Mouse (Mus musculus): ENCODE results near the gene Gpr137.
A peak's percentile ranks its signal among the peaks of the same experiment; 100 is the strongest.

The Gpr137 gene

DNA sequence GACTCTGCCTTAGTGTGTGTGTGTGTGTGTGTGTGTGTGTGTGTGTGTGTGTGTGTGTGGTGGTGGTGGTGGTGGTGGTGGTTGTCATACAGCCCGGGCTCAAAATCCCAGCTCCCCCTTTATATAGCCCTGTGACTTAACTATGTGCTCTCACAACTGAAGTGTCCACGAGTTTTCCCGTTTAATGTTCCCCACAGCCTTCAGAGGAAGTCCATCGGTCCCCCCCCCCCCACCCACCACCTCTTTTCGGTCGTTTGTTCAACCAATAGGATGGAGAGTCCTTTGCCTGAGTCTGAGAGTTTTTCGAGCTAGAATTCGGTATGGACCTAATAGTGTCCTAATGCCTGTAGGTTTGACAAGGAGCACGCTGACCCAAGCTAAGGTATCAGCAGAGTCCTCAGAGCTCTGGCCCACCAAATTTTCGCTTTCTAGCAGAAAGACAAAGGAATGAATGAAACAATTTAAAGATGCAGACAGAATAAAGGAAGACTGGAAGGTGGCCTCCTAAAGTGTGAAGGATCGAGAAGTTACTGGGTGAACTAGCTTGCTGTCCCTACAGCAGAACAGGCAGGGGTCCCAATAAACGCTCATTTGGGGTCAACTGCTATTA, 31.4 kb upstream of the Gpr137 start:
- DNase-seq (ENCODE audit: low read depth, low spot score): no peak

DNA sequence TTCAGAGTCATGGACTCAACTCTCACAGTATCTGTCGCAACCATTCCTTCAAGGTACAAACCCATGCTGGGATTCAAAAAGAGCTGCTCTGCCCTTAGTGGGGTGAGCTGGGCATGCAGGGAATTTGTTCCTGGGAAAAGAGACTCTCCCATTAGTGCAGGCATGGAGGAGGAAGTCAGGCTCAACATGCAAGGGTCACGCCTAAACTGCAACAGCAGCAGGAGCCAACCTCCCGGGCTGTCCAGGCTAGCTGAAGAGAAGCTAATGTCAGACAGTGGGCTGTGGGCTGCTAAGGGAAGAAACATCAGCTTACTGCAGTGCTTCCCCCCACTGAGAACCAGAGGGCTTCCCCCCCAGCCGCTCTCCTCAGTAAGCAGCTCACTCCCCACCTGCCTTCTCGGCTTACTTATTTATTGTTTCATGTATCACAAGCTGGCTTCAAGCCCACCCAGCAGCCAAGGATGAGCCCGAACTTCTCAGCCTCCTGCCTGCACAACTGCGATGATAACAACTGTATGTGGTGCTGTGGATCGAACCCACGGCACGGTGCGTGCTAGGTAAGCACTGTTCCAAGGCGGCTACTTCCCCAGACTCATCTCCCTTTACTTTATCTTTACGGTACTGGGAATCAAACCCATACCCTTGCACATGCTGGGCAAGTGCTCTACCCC, 30.1 kb upstream of the Gpr137 start:
- DNase-seq (ENCODE audit: low read depth, low spot score): no peak

DNA sequence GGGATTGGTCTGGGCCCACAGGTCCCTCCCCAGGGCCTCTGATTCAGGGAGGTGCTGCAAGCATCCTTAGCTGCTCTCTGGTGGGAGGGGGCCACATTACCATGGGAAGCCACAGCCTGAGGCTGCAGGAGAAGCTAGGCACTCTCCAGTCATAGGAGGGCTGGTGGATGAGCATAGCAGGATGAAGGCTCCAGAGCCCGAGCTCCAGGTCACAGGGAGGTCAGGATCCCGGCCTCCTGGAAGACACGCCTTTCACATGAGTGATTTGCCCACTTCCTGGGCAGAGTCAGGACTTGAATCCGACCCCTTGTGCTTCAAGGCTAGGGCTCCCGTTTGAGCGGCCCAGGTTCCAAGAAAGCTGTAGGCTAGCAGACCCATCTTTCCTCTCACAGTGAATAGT, 29.4 kb upstream of the Gpr137 start:
- DNase-seq (ENCODE audit: low read depth, low spot score): no peak

DNA sequence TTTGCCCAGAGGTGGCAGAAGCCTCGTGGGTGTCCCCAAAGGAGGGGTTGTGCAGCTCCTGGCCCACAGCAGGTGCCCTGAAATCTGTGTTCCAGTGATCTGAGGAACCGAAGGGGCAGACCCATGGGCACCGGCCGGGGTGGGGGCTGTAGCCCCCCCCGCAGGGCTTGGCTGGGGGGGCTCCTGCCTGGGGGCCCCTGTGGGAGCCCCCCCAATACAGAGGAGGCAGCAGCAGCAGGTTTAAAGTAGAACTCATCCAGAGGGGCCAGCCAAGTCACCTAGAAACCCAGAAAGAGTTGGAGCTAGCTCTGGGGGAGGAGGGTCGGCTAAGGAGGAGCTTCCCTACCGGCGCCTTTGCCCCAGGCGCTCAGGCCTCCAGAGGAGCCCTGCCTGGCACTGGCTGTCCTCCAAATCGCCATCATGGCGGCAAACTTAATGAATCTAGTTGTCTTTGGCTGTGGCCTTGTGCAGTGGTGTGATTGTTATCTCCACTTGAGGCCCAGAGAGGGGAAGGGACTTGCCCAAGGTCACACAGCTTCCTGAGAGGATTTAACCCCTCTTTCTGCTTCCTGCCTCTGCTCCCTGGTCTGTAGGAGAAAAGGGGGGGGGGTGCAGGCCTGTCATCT, 28.3 kb upstream of the Gpr137 start:
- no peak for DNase-seq (ENCODE audit: low read depth, low spot score)

DNA sequence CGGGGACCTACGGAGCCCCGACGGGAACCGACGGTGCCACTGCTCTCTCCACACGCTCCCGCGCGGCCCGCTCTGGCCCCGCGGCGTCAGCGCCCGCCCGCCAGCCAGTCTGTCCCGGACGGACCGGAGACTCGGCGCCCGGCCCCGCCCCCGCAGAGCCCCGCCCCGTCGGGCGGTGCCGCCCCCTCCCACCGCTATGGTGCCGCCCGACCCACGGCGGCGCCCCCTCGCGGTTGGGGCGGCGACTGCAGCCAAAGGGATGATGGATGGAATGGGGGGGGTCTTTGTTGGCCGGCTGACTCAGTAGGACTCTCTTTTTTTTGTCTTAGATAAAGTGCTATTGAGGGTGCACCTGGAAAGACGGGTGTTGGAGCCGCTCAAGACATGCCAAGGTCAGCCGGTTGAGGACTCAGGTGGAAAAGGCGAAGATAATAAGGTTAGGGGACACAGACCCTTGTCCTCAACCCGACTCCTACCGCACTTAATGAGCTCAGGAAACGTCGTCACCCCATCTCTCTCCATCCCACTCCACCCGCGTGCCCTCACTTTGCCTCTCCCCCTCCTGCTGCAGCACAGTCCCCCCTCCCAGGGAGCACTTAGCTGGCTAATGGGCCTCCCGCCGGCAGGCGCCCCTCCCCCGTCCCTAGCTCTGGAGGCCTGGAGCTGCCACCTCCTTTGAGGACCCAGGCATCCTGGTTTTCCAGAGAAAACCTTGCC, 27.5 kb upstream of the Gpr137 start:
- DNase-seq (ENCODE audit: low read depth, low spot score): peak; percentile 48

DNA sequence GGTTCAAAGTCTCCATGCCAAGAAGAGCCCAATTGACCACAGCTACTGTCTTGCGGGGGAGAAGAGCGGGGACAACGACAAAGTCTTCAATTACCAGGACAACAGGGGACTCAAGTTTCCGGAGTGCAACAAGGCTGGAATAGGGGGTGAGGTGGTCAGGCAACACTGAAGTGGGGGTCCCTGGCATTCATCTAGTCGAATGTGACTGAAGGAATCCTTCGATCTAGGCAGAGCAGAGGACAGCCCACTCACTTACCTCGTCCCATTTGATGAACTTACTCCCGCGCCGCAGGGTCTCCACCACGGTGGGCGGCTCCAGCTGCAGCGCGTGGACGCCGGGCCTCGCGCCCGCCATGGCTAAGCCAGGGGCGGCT, 27.0 kb upstream of the Gpr137 start:
- no peak for DNase-seq (ENCODE audit: low read depth, low spot score)

DNA sequence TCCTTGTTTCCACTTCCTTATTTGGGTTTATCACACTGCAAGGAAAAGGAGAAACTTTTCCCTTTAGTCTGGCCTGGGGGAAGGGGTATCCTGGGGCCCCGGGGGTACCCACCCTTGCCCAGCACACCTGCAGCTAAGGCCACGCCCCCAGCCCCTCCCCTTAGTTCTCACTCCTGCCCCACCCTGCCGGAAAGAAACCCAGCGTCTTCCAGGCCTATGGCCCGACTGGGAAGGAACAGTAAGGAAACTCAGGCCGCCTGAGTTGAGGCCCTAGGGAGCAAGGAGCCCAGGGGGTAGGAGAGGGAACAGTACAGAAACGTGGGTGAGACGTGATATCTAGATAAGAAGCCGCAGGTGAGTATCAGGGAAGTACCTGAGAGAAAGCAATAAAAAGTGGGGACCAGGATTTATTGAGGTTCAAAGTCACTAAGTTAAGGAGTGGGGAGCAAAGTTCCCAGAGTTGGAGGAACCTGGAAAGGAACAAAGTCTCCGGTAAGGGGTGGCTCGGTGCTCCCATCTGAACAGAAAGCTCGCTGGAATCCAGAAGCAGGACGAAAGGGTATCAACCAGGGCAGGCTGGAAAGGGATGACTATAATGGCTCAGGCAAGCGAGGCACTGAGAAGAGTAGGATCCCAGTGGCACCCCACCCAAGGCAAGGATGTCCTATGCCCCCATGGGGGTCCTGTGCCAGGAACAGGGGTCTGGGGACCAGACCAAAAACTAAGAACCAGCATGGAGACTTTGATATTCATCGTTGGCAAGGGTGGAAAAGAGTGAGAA, 26.4 kb upstream of the Gpr137 start:
- DNase-seq (ENCODE audit: low read depth, low spot score): no peak

DNA sequence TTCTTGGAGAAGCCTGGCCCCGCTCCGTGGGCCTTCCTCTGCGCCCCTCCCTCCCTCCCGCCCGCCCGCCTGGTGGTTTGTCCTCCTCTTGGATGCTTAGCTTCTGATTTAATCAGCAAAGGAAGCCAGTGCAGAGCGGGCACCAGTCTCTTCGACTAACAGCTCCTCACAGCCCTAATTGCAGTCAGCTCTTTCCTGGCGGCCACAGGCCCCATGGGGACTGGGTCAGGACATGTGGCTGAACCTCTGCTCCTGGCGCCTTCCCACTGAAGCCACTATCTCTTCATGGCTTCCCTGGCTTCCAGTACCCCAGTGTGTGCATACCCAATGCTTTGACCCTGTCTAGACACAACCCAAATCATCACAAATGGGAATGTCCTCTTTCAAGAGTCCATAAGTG, 14.2 kb upstream of the Gpr137 start:
- DNase-seq (ENCODE audit: low read depth, low spot score): no peak

DNA sequence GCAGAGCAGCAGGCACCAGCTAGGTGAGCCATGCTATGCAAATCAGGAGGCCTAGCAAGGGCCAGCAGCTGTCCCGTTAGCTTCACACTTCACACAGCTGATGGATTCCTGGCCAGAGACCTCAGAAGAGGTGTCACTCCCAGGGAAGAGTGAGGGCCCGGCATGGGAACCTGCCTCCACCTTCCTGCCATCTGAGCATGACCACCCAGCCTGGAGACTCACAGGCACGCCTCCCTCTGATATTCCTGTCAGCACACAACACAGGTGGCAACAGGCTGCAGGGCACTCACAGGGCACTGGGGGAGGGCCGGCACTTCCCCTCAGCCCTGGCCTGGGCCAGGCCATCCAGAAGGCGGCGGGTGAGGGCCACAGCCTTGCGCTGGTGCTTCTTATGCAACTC, 13.1 kb upstream of the Gpr137 start:
- DNase-seq (ENCODE audit: low read depth, low spot score): no peak

DNA sequence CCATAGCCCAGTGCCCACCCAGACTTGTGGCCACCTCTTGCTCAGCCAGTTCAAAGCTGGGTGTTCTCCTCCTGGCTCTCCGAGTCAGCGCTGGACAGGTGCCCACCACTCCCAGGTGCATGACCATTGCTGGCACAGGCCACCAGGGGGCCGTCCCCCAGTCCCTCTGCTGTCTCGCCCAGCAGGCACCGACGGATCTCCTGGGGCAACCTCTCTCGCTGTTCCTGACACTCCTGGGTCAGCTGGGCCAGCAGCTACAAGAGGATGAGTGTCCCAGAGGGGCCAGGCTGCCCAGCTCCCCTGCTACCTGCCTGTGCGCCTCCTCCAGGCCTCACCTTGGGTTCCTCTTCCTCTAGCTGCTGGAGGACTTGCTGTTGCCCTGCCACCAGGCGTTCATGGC, 11.8 kb upstream of the Gpr137 start:
- no peak for DNase-seq (ENCODE audit: low read depth, low spot score)

DNA sequence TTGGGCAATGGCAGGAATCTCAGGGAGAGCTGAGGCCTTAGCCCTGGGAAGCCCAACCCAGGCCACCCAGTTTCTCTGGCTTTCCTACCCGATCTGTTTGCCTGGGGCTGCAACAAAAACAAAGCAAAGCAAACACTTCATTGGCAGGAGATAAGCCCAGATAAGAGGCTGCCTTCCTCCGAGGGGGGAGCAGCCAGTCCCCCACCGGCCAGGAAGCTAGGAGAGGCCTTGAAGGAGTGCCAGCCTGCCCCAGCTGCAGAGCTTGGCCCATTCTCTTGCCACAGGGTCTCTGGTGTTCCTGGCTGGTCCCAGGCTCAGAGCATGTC, 10.4 kb upstream of the Gpr137 start:
- DNase-seq (ENCODE audit: low read depth, low spot score): no peak

DNA sequence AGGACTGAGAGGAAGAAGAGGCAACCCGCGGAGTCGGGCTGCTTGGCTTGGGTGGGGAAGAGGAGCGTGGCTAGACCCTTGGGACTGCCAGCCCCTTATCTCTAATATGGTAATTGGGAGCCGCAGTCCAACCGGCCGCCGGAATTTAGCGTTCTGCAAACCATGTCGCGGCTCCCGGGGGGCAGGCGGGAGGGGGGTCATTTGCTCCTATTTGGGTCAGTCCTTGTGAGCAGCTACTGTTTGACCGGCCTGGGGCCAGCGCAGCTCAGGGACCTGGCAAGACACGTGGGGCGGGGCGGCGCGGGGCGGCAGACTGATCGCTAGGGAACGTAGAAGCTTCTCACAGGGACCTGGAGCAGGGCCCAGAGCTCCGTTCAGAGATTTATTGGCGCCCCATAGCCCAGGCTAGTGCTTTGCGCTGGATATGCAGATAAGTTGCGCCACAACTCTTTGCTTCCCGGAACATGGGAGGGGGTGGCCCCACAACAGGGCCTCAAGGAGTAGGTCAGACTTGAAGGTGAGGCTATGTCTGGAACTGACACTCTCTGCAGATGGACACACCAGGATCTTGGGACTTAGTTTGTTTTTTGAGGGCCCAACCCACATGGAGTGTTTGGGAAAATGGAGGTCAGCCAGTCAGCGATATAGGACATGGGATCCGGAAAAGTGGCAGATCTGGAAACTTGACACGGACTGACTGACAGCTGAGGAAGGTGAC, 9.9 kb upstream of the Gpr137 start:
- no peak for DNase-seq (ENCODE audit: low read depth, low spot score)

DNA sequence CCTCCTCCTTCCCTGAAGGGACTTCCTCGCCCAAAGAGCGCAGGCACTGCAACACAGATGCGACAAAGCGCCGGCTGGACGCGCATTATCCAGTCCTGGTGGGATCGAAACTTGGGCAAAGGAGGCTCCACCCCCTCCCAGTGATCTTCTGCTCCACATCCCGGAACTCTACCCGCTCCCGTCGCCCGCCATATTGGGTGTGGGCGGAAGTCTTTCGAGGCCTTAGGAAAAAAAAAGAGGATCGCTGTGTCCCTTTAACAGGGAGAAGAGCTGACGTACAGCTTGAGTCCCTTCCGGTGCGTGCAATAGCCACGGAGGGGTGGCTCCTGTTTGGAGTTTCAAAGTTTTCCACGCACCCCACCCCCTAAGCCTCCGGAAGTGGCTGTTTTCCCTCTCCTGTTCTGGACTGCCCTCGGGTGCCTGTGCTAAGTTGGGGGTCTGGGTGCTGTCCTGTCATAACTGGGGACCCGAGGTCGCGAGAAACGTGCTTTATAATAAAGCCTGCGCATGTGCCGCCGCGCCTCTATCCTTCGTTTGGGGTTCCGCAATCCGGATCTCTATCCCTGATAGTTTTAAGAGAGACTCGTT, 9.2 kb upstream of the Gpr137 start:
- peak; percentile 86 for DNase-seq (ENCODE audit: low read depth, low spot score)

DNA sequence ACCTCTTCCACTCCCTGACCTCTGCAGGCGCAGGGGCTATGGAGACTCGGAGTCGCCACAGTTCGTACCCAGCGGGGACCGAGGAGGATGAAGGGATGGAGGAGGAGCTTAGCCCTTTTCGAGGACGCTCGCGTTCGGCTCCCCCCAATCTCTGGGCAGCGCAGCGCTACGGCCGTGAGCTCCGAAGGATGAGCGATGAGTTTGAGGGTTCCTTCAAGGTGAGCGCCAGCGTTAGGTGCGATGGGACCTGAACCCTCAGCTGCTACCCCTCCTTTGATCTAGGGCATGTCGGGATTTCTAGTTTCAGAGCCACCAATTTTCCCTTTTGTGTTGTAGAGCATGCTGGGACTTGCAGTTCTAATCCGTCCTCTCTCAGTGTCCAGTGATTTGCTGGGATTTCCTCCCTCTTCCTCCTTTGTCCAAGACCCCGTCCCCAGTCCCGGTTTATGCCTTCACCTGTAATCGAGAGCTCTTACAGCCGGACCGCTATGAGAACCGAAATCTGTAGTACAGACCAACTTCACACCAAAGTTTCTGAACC, 8.4 kb upstream of the Gpr137 start:
- DNase-seq (ENCODE audit: low read depth, low spot score): peak; percentile 78

DNA sequence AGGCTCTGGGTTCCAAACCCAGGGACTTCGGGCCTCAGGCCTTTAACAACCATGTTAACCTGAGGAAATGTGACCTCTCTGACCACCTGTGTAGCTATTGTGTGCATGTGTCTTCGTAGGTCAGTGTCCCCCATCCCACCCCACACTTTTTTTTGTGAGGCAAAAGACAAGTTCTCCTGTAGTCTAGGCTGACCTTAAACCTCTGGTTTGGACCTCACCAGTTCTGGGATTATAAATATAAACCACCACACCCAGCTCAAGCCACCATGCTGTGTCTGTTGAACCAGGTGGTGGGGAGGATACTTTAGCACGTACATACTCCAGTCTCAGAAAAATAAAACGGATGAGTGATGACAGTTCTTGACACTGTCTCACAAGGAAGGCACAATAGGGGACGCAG, 7.7 kb upstream of the Gpr137 start:
- DNase-seq (ENCODE audit: low read depth, low spot score): no peak

DNA sequence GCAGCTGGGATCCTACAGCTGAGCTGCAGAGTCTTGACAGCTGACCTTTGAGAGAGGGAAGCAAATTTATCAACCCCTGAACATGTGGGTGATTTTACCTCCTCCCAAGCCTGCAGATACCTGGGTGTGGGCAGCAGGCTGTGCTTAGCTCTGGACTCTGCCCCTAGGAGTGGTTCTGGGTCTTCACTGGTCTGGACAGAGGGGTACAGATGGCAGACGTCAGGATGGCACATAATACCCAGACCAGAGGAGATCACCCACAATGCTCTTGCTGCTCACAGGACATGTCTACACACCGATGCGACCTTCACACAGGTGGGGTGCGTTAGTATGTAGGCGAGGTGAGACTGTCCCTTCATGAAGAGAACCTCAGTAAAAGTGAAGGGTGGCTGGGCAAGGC, 7.3 kb upstream of the Gpr137 start:
- DNase-seq (ENCODE audit: low read depth, low spot score): no peak

DNA sequence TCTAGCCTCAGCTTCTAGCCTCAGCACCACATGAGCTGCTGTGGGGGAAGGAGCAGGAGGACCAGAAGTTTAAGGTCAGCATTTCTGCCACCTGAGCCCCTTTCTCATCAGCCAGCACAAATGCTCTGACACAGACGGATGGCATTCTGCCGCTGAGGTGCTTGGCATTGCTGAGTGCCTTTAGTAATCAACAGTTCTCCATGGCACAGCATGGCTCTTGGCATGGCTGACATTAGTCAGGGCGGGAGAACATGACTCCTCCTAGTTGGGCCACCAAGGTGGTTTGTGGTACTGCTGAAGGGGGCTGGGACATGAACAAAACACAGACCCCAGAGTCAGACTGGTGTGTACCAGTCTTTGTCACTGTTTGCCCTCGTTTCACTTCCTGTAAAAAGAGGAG, 5.9 kb upstream of the Gpr137 start:
- DNase-seq (ENCODE audit: low read depth, low spot score): no peak

DNA sequence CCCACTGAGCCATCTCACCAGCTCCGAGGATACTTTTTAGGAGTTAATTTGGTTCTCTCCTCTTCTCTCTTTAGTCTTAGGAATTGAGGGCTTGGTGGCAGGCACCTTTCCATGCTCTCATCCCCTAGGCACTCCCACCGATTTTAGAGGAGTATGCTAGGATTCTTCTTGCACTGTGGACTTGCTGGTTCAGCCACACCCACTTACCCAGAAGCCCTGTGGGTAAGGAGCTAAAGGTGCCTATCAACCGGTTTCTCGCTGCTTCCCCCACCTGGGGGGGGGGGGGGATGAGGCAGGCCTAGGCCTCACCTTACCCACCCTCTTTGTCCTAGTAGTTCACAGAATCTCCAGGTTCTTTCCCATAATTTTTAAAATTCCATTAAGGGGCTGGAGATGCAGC, 5.5 kb upstream of the Gpr137 start:
- DNase-seq (ENCODE audit: low read depth, low spot score): no peak

DNA sequence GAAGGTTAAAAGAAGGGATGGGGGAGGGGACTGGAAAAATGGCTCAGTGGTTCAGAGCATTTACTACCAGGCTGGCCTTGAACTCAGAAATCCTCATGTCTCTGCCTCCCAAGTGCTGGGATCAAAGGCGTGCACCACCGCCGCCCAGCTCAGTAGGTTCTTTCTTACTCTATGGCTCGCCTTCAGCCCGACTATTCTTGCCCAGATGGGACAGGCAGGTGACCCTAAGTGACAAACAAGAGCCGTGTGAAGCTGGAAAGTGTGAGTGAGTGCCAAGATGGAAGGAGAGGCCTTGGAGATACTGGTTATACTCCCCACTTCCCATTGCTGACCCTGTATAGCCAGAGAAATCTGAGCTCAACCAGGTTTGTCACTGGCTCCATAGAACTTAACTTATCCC, 1.4 kb upstream of the Gpr137 start:
- DNase-seq (ENCODE audit: low read depth, low spot score): no peak

DNA sequence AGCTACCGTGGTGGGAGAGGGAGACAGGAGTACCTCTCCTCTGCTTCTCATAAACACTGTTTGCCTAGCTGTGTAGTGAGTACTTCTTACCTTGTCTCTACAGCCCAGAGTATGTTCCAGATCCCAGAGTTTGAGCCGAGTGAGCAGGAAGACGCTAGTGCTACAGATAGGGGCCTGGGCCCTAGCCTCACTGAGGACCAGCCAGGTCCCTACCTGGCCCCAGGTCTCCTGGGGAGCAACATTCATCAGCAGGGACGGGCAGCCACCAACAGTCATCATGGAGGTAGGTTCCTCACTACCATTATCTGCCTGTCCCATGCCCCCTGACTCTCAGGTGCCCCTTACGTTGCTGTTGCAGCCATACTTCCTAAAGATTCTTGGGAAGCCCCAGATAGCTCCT, 484 bp upstream of the Gpr137 start:
- DNase-seq (ENCODE audit: low read depth, low spot score): no peak
